Mouse (Mus musculus) cerebellum, postnatal 36 days (tissue): ENCODE measurements around the gene Magi2.

Source experiments
- DNase-seq, 2 experiments: peaks; one replicate each; pipeline ENCODE4 v3.0.0; 2021 to 2022; ENCODE audit warnings: mixed read lengths in 2 of 2

Magi2 gene

DNA sequence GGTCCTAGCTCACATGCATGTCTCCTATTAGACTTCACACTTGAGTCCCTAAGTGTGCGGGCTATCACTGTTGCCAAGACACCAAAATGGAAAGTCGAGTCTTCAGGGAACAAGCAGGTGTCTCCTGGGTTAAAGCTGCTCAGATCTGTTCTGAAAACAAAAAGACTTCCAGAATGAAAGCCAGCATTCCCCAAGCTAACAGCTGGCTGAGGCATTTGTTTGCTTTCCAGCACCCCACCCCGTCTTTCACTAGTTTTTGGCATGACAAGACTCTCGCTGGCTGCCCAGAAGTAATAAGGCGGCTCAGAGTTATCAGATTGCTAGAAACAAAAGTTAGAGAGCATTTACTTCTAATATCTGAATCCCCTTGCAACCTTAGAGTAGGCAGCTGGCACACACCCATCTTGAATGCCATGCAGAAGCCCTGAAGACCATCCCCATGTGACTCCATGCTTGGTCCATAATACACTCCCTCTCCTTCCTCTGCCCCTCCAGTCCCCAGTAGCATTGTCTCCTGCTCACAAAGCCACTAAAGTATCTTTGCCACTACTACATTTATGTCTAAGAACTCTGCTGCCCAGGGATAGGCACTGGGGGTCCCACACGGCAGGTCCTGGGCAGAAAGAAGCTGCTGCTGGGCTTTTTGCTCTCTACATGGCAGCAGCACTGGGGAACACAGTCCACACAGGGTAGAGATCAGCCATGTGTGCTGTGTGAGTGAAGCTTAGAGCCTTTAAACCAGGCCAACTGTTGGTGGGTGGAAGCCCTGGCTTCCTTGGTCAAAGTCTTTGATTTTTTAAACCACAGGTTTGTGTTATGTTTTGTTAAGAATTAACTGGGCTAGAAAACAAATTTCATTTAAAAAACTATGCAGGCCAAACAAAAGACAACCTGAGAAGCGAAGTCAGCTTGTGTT lies 1394.0 kb downstream of the Magi2 start:
- DNase-seq, result no peak

GRCm38 (mm10) chr5:20622417-20622816 lies 1395.6 kb downstream of the Magi2 start:
- DNase-seq, result no peak

DNA sequence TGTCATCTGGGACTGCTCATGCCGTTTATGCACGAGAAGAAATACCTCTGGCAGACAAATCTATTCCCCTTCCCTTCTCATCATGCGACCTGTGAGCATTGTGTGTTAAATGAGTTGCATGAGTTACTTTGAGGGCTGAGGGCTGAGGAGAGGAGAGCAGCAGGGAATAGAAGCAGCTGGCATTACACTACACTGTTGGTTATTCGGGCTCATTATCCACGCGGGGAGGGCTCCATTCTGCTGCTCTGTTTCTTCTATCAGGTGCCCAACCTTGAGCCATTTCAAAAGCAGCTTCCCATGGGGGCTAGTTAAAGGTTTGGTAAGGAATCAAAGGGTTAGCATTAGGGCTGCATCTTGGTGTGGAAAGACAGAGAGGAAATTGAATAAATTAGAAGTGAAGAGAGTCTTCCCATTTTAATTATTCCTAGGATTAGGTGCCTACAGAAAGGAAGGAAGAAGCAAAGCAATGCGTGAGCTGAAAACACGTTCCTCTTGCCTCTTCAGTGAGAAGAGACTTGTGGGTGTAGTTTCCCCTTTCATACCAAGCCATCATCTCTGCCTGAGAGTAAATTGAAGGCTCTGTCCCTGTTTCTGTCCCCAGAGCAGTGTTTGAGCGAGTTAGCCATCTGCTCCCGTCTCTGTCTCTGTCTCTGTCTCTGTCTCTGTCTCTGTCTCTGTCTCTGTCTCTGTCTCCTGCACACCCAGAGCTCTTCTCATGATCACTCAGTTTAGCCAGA lies 1396.2 kb downstream of the Magi2 start:
- DNase-seq, result no peak

DNA sequence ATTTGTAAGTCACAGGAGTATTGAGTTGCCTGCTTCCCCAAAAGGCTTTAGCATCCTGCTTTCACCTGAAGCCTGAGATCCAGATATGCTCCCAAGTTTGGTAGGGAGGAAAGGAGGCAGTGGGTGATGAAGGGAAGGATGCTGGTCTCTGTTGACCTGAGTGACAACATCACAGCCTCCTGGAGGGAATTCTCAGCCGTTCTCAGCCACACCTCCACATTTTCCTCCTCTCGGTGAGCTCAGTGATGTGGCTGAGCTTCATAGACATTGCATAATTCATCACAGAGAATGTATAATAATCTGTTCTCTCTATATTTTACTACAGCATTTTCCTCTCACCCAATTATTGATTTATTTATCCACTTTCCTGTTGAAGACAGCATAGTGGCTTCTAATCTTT lies 1398.3 kb downstream of the Magi2 start:
- DNase-seq, result no peak

DNA sequence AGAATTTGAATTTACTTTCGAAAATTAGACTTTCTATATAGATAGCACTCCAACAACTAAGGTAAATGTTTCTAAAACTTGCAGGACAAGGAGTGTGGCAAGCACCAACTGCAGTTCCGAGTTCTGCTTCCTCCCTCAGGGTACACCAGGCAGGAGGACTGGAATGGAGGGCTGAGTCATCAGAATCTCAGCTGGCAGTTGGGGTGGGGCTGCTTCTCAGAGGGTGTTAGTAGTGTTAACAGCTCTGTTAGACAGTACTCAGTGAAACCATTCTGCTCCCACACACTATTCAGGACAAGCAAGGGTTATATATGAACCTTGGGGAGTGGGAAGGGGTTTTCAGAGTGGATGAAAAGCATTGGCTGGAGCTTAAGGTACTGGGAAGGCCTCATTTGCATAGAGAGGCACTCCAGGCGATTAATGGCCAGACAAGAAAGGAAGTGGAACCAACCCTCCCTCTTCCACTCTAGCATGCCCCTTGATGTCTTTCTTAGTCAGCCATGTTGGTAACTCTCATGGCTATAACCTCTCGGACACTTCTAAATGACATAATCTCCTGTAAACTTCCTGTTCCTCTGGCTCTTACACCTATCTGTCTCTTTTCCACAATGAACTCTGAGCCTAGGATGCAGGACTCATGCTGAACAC lies 1402.2 kb downstream of the Magi2 start:
- DNase-seq, result no peak

GRCm38 (mm10) chr5:20634046-20634769 lies 1407.4 kb downstream of the Magi2 start:
- DNase-seq, result no peak

GRCm38 (mm10) chr5:20634822-20635221 lies 1408.0 kb downstream of the Magi2 start:
- DNase-seq, result no peak

- no peak for DNase-seq
Observed at GRCm38 (mm10) chr5:20637300-20637989, 1410.6 kb downstream of the Magi2 start.

- DNase-seq, result no peak
Observed at GRCm38 (mm10) chr5:20642196-20642595, 1415.4 kb downstream of the Magi2 start.

DNA sequence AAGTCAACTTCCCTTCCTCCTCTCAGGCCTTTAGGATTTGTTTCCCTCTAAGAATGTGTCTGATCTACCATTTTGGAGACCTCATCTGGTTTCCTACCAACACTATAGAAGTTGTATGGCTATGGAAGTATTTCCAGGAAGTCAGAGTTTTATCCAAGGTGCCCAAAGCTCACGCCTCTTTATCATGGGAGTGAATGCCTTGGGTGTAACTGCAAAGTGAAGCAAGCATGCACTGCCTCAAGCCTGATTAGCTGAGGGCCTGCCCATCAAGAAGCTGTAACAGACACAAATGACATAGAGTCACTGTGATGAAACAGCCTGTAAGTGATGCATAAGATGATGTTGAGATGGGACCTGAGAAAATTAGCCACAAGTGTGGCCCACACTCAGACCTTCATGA lies 1416.9 kb downstream of the Magi2 start:
- no peak for DNase-seq

DNA sequence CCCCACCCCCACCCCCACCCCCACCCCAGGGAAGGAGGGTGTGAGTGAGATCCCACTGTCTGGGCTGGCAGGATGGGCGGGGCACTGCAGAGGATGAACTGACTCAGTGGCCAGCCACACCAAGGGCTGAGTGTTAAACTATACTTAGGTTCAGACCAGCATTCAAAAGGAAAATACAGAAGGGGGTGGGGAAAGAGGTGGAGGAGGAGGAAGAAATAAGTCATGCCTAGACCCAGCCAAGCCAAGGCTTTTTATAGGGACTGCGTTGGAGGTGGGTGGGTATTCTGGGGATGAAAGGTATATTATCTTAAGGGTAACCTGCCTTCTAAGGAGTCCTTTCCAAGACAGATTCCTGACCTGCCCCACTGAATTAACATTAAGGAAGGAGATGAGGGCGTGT lies 1420.1 kb downstream of the Magi2 start:
- no peak for DNase-seq

GRCm38 (mm10) chr5:20653425-20654185 lies 1426.8 kb downstream of the Magi2 start:
- no peak for DNase-seq

DNA sequence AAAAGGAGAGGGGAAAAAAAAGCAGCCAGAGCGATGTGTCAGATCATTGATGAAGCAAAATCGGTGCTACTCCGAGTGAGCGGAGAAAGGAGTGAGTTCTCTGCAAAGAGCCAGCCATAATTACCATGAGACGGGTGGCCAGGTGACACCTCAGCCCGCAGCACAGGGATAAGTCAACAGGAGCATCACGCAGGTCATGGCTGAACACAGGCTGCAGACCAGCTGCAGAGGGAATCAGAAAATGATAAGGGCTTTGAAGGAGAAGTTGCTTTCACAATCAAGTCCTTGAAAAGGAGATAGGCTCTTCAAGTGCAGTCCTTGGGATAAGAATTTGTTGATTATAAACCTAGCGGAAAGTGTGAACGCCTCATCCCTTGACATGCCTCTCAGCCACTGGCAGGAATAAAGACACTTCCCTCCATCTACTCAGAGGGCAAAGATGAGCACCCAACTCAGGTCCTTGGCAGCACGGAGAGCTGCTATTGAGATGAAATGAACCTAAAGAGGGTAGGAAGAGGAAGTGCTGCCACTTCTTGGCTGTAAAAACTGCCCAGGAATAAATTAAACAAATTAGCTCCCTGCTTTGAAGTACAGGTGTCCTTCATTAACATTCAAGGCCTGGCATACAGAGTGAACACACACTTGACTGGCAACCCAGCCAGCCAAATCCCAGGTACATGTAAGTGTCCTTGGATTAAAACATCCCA lies 1428.1 kb downstream of the Magi2 start:
- no peak for DNase-seq

DNA sequence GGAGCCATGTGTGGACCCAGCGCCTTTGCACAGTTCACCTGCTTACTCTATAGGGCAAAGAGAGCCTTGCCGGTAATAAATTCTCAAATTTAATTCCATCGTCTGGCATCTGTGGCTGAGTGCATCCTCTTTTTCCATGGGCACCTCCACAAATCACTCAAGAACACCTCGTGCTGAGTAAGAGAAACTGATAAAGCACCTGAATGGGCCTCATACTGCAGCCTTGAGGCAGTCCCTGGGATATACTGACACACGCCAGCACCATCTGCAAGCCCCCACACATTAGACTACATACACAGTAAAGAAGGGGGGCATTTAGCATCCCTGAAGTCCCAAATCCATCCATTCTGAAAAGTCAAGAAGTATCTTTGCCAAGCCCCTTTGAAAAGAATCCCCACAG lies 1430.2 kb downstream of the Magi2 start:
- DNase-seq, result no peak

- DNase-seq, result no peak
Observed at GRCm38 (mm10) chr5:20667601-20668000, 1440.8 kb downstream of the Magi2 start.

DNA sequence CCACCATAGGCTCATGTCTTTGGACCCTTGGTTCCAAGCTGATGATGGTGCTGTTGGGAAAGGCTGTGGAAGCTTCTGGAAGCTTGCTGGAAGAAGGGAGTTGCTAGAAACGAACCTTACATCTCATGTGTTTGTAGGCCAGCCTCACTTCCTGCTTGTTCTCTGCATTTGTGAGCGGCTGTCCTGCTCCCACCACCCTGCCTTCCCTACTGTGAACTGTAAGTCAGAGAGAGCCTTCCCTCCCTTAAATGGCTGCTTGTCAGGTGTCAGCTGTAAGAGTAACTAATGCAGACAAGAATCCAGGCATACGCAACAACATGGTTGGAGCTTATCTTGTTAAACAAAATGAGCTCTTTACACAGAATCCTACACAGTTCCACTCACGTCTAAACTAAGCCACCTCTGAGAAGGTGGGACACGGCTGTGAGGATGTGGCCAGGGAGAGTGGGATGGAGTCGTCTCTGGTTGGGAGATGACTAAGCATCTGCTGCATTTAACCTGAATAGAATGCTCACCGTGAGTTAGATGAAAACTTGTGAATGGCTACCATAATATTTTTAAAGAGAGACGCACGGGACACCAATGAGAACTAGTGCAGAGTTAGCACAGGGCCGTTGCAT lies 1442.0 kb downstream of the Magi2 start:
- DNase-seq, result no peak

DNA sequence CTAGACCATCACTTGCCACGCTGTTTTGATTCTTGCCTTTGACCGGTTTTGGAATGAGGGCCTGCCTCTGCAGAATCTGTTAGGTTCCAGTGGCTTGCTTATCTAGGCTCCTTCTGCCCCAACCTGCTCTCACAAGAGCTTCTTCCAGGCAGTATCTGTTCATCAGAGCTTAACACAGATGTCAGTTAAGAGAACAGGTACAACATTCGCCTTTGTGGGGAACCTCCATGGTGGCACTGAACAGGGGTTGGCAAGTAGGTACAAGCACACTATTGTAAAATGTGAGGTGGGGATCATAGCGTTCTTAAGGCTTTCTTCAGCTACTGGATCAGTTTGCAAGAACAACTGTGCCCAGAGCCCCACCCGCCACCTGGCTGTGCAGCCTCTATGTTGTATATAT lies 1442.6 kb downstream of the Magi2 start:
- DNase-seq, result no peak

DNA sequence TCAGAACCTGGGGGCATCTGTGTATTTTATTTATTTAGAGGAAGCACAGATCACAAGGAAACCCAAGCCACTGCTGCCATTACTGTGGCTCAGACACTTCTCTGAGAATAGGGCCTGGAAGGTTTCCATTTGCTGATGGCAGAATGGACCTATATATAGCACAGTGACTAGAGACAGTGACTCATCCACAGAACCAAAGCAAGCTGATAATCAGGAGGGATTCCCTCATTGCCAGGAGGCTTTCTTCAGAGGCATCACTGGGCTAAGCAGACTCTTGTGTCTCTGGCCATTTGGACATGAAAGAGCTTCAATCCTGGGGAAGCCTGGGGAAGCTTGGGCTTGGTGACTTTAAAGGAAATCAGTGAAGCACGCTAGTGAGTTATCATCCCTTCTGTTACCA lies 1445.0 kb downstream of the Magi2 start:
- peak; percentile 35 to 61 for DNase-seq

GRCm38 (mm10) chr5:20674523-20674922 lies 1447.7 kb downstream of the Magi2 start:
- DNase-seq, result no peak

DNA sequence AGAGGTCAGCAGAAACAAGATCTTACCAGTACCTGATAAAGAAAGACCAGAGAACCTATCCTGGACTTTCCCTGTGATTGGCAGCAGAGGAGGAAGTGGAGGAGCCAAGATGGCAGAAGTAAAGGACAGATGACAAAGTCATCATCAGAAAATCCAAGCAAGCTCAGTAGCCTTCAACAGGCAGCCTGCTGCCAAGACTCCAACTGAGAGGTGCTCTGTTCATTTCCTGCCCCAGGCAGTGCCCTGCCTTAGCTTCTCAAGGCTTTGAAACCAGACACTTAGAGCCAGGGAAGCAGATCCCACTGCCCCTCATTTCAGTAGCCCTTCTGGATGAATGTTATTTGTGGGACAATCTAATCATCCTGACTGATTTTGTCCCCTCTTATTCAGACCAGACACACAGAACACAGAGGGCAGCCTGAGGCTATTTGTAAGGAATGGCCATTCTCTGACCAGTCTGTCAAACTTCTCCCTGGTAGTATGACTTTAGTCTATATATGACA lies 1448.4 kb downstream of the Magi2 start:
- no peak for DNase-seq
